Mouse (Mus musculus): ENCODE data around the gene Rnf224. TPM values are rescaled to one million over a fixed set of nuclear protein-coding genes. Genes with fewer than 3 reads are reported as not detected.

The Rnf224 gene
- total and polyA plus RNA-seq, 2 experiments from 2014 or later: not detected

- no peaks in the 10 kb centered on the region for H3K9me3 ChIP-seq (replicated peaks; ENCODE audit: control insufficient read depth, low read length)
- no peak for TF ChIP-seq EP300 (IDR thresholded peaks at IDR 0.05; ENCODE audit: low read depth)
Measured at GRCm38 (mm10) chr2:25272515-25272914, 35.9 kb upstream of the Rnf224 start.

GRCm38 (mm10) chr2:25271827-25272511 is 35.4 kb upstream of the Rnf224 start, which contains the start of the genes Ssna1 and Anapc2:
Gene Ssna1, minus strand, starts transcription at chr2:25272438.
Gene Anapc2, plus strand, starts transcription at chr2:25272478.
- H3K36me3 ChIP-seq (replicated peaks; ENCODE audit: control insufficient read depth, insufficient read depth, low read length): peaks cover 51% of the 10 kb centered on the region
- whole genome bisulfite sequencing: under 1% methylated on average over 55 of the region's 55 CpGs
- H3K27me3 ChIP-seq (ENCODE audit: control insufficient read depth, insufficient read depth, low read length): no peaks in the 10 kb centered on the region
- peak within 1 kb of the TSS; percentile 85 for H3K4me2 ChIP-seq (ENCODE audit: low read depth, low read length)
- DNase-seq (ENCODE audit: low spot score) (peak; percentile 91), ATAC-seq (ENCODE audit: insufficient read depth, low read depth) (peak; percentile 98)
- TF ChIP-seq EP300 (IDR thresholded peaks at IDR 0.05; ENCODE audit: low read depth) (no peak), CTCF (IDR thresholded peaks at IDR 0.05; ENCODE audit: low read depth) (peak; percentile 40)
- peak within 1 kb of the TSS; percentile 87 for H3K27ac ChIP-seq (ENCODE audit: low read depth)
- peak within 1 kb of the TSS; percentile 80 for H3K4me3 ChIP-seq (ENCODE audit: low read depth, low read length)
- peaks cover 22% of the 10 kb centered on the region for H3K4me1 ChIP-seq (ENCODE audit: control insufficient read depth, insufficient read depth)
- H3K9ac ChIP-seq (replicated peaks; ENCODE audit: low read depth, low read length): peak within 1 kb of the TSS; percentile 67
- no peaks in the 10 kb centered on the region for H3K9me3 ChIP-seq (replicated peaks; ENCODE audit: control insufficient read depth, low read length)

More at GRCm38 (mm10) chr2:25272515-25272914, 35.9 kb upstream of the Rnf224 start:
- Histone ChIP-seq H3K36me3 (replicated peaks; ENCODE audit: control insufficient read depth, insufficient read depth, low read length) (peaks cover 56% of the 10 kb centered on the region), H3K27me3 (ENCODE audit: control insufficient read depth, insufficient read depth, low read length) (no peaks in the 10 kb centered on the region), H3K27ac (ENCODE audit: low read depth) (peak overlapping the region; percentile 87), H3K4me1 (ENCODE audit: control insufficient read depth, insufficient read depth) (peaks cover 17% of the 10 kb centered on the region), H3K4me3 (ENCODE audit: low read depth, low read length) (peak overlapping the region; percentile 80), H3K4me2 (ENCODE audit: low read depth, low read length) (peak overlapping the region; percentile 85), H3K9ac (replicated peaks; ENCODE audit: low read depth, low read length) (peak overlapping the region; percentile 67)
- WGBS: 0% methylated on average over 28 of the region's 29 CpGs
- DNase-seq (ENCODE audit: low spot score): no peak
- ATAC-seq (ENCODE audit: insufficient read depth, low read depth): peak; percentile 9; the same call in 1 of the 2 replicates

- Histone ChIP-seq H3K9ac (replicated peaks; ENCODE audit: low read depth, low read length) (no peak overlapping the region), H3K4me1 (ENCODE audit: control insufficient read depth, insufficient read depth) (peaks cover 36% of the 10 kb centered on the region), H3K9me3 (replicated peaks; ENCODE audit: control insufficient read depth, low read length) (no peaks in the 10 kb centered on the region), H3K4me3 (ENCODE audit: low read depth, low read length) (no peak overlapping the region), H3K27me3 (ENCODE audit: control insufficient read depth, insufficient read depth, low read length) (no peaks in the 10 kb centered on the region), H3K27ac (ENCODE audit: low read depth) (no peak overlapping the region), H3K36me3 (replicated peaks; ENCODE audit: control insufficient read depth, insufficient read depth, low read length) (peaks cover 22% of the 10 kb centered on the region), H3K4me2 (ENCODE audit: low read depth, low read length) (no peak overlapping the region)
- 57% methylated on average over 4 of the region's 4 CpGs for WGBS
- TF ChIP-seq CTCF (IDR thresholded peaks at IDR 0.05; ENCODE audit: low read depth) (no peak), EP300 (IDR thresholded peaks at IDR 0.05; ENCODE audit: low read depth) (no peak)
- no peak for DNase-seq (ENCODE audit: low spot score)
- ATAC-seq (ENCODE audit: insufficient read depth, low read depth): no peak
Measured at GRCm38 (mm10) chr2:25267746-25268309, 31.2 kb upstream of the Rnf224 start.

GRCm38 (mm10) chr2:25267241-25267640 is 30.7 kb upstream of the Rnf224 start:
- ATAC-seq (ENCODE audit: insufficient read depth, low read depth) (no peak), DNase-seq (ENCODE audit: low spot score) (no peak)
- TF ChIP-seq EP300 (IDR thresholded peaks at IDR 0.05; ENCODE audit: low read depth): no peak
- TF ChIP-seq CTCF (IDR thresholded peaks at IDR 0.05; ENCODE audit: low read depth): no peak
- Histone ChIP-seq H3K4me3 (ENCODE audit: low read depth, low read length) (no peak overlapping the region), H3K36me3 (replicated peaks; ENCODE audit: control insufficient read depth, insufficient read depth, low read length) (peaks cover 22% of the 10 kb centered on the region), H3K4me2 (ENCODE audit: low read depth, low read length) (no peak overlapping the region), H3K9me3 (replicated peaks; ENCODE audit: control insufficient read depth, low read length) (no peaks in the 10 kb centered on the region), H3K27ac (ENCODE audit: low read depth) (no peak overlapping the region), H3K4me1 (ENCODE audit: control insufficient read depth, insufficient read depth) (peaks cover 35% of the 10 kb centered on the region), H3K9ac (replicated peaks; ENCODE audit: low read depth, low read length) (no peak overlapping the region), H3K27me3 (ENCODE audit: control insufficient read depth, insufficient read depth, low read length) (no peaks in the 10 kb centered on the region)

- Histone ChIP-seq H3K27ac (ENCODE audit: low read depth) (no peak overlapping the region), H3K27me3 (ENCODE audit: control insufficient read depth, insufficient read depth, low read length) (no peaks in the 10 kb centered on the region), H3K36me3 (replicated peaks; ENCODE audit: control insufficient read depth, insufficient read depth, low read length) (peaks cover 22% of the 10 kb centered on the region), H3K4me2 (ENCODE audit: low read depth, low read length) (no peak overlapping the region), H3K9ac (replicated peaks; ENCODE audit: low read depth, low read length) (no peak overlapping the region), H3K4me1 (ENCODE audit: control insufficient read depth, insufficient read depth) (peaks cover 35% of the 10 kb centered on the region), H3K4me3 (ENCODE audit: low read depth, low read length) (no peak overlapping the region), H3K9me3 (replicated peaks; ENCODE audit: control insufficient read depth, low read length) (no peaks in the 10 kb centered on the region)
- no peak for TF ChIP-seq EP300 (IDR thresholded peaks at IDR 0.05; ENCODE audit: low read depth)
- TF ChIP-seq CTCF (IDR thresholded peaks at IDR 0.05; ENCODE audit: low read depth): no peak
- WGBS: 31% methylated on average over 2 of the region's 2 CpGs
- DNase-seq (ENCODE audit: low spot score): no peak
- ATAC-seq (ENCODE audit: insufficient read depth, low read depth): no peak
Measured at GRCm38 (mm10) chr2:25266720-25267119, 30.1 kb upstream of the Rnf224 start.

Data from heart, postnatal 0 days (tissue).